Mouse (Mus musculus) heart, embryonic 10.5 days (tissue): ENCODE data around the gene Wfdc15a. TPM values are rescaled to one million over a fixed set of nuclear protein-coding genes. Genes with fewer than 3 reads are reported as not detected.
"Not testable (repeated sequence)": the region's sequence is repeated elsewhere in the genome, so short reads cannot be mapped to it uniquely, and the experiment has no call there.

Experiments used
- DNase-seq: peaks from one replicate; pipeline ENCODE4 v3.0.0-alpha.2; 2017; ENCODE audit warnings: low spot score
- H3K27ac ChIP-seq: fragments of 300-500 bp; sonication (generic); 2 replicates; pipeline ENCODE4 v1.5.1; 2016; ENCODE audit warnings: mild to moderate bottlenecking
- H3K27me3 ChIP-seq: fragments of 300-500 bp; sonication (generic); 2 replicates; pipeline ENCODE4 v1.6.1; 2016; ENCODE audit warnings: mild to moderate bottlenecking; ENCODE audit not compliant: poor library complexity, insufficient read depth, severe bottlenecking
- H3K36me3 ChIP-seq: fragments of 300-500 bp; sonication (generic); 2 replicates; pipeline ENCODE4 v1.6.1; 2016; ENCODE audit warnings: mild to moderate bottlenecking, moderate library complexity
- H3K4me1 ChIP-seq: fragments of 300-500 bp; sonication (generic); 2 replicates; pipeline ENCODE4 v1.6.1; 2016; ENCODE audit warnings: mild to moderate bottlenecking
- H3K4me3 ChIP-seq: fragments of 300-500 bp; sonication (generic); 2 replicates; pipeline ENCODE4 v1.5.1; 2016; ENCODE audit warnings: mild to moderate bottlenecking, moderate library complexity
- H3K9me3 ChIP-seq: fragments of 300-500 bp; sonication (generic); 2 replicates; pipeline ENCODE4 v1.6.1; 2016; ENCODE audit warnings: mild to moderate bottlenecking, moderate library complexity
- WGBS: fragments of 180-500 bp; shearing (Covaris S2); methylation state at CpG from one replicate; pipeline ENCODE4 v1.1.7; 2016; 5-methylcytosine and 5-hydroxymethylcytosine counted together
- polyA plus RNA-seq: library from polyadenylated mRNA; unstranded; fragments of >200 nt; fragmentation: Nextera tagmentation; extraction: Ambion mirVana; gene quantifications from 2 replicates; pipeline ENCODE4 v1.2.1, GENCODE M21; 2016

The Wfdc15a gene
- not detected in 2 replicates for polyA plus RNA-seq

- Histone ChIP-seq H3K4me1 (no peaks in the 10 kb centered on the region), H3K36me3 (no peaks in the 10 kb centered on the region), H3K4me3 (no peak within 1 kb of the TSS), H3K27ac (no peak within 1 kb of the TSS), H3K27me3 (no peaks in the 10 kb centered on the region), H3K9me3 (no peaks in the 10 kb centered on the region)
- DNase-seq: peak; percentile 62
- WGBS: 81% methylated on average over 20 of the region's 20 CpGs
These were observed at the start of gene Wfdc15a for GRCm38 (mm10) chr2:164199626-164200327. Wfdc15a (minus strand) TSS chr2:164200130.

DNA sequence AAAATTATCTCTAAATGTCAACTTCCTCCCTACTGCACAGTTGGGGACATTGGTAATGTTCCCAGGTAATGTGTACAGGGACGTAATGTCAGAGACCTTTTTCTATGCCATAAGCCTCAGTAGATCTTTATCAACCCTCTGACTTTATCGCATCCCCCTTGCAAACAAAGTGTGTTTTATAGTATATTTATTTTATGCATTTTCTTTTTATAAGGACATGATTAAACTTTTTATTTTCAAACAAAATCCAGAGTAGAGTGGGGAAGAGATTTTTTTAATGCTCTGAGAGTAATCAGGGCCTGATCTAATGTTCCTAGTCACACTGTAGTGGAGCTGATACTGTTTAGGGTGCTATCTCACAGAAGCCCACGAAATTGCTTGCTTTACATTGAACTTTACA, 38.4 kb upstream of the Wfdc15a start, which contains the start of gene Svs2:
TSS of gene Svs2 (minus strand) at position 101 of the 400 bp plus-strand sequence.
- no peaks in the 10 kb centered on the region for H3K4me1 ChIP-seq
- DNase-seq: no peak
- H3K9me3 ChIP-seq: no peaks in the 10 kb centered on the region
- H3K27me3 ChIP-seq: no peaks in the 10 kb centered on the region
- no peak within 1 kb of the TSS for H3K4me3 ChIP-seq
- no peaks in the 10 kb centered on the region for H3K36me3 ChIP-seq
- WGBS: 73% methylated on average over 3 of the region's 3 CpGs
- H3K27ac ChIP-seq: no peak within 1 kb of the TSS

DNA sequence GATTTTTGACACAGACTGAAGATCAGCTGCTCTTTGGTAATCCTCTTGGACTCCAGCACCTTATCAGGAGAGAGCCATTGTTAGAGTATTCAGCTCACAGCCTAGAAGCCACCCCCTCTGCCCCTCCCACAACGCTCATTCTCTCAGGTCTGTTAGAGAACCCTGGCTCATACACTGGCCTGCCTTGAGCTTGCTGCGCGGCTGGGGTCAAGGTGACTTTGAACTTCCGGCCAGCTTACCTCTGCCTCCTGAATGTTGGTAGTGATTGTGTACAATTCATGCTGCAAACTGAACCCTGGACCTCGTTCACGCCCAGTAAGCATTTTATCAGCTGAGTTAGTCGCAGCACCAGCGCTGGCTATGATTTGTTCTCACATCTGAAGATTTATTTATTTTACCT, 32.7 kb upstream of the Wfdc15a start:
- DNase-seq: no peak
- H3K4me3 ChIP-seq: no peak overlapping the region

GRCm38 (mm10) chr2:164228361-164229070, 28.6 kb upstream of the Wfdc15a start:
- Histone ChIP-seq H3K36me3 (no peaks in the 10 kb centered on the region), H3K27me3 (no peaks in the 10 kb centered on the region), H3K4me1 (no peaks in the 10 kb centered on the region), H3K9me3 (no peaks in the 10 kb centered on the region), H3K27ac (no peak overlapping the region), H3K4me3 (no peak overlapping the region)
- DNase-seq: no peak
- WGBS: 83% methylated on average over 8 of the region's 8 CpGs

More for the DNA sequence above, 32.7 kb upstream of the Wfdc15a start:
- Histone ChIP-seq H3K27ac (no peak overlapping the region), H3K27me3 (no peaks in the 10 kb centered on the region), H3K9me3 (no peaks in the 10 kb centered on the region), H3K36me3 (no peaks in the 10 kb centered on the region), H3K4me1 (no peaks in the 10 kb centered on the region)
- WGBS: 81% methylated on average over 8 of the region's 8 CpGs

DNA sequence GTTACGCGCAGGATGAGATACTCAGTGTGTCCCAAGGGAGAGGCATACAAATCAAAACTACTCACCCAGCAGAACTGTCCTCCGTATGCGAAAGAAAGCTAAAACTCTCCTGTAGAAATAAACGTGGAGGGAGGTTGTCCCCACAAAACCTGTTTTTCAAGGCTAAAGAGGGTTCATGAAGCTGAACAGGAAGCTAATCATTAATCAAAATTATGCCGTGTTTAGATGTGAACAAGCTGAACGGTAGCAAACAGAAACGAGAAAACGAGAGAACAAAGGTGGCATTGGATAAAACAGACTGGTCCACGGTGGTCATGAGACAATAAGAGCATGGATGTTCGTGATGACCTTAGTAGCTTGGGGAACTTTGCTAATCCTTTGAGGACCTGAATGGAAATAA, 21.6 kb upstream of the Wfdc15a start, which contains the start of gene Wfdc15b:
TSS of gene Wfdc15b (minus strand) at position 139 of the 400 bp plus-strand sequence.
- no peaks in the 10 kb centered on the region for H3K27me3 ChIP-seq

GRCm38 (mm10) chr2:164219295-164219694, 19.4 kb upstream of the Wfdc15a start:
- no peaks in the 10 kb centered on the region for H3K9me3 ChIP-seq
- no peaks in the 10 kb centered on the region for H3K27me3 ChIP-seq
- H3K36me3 ChIP-seq: no peaks in the 10 kb centered on the region
- H3K27ac ChIP-seq: no peak overlapping the region
- WGBS: 84% methylated on average over 9 of the region's 9 CpGs
- no peaks in the 10 kb centered on the region for H3K4me1 ChIP-seq
- no peak overlapping the region for H3K4me3 ChIP-seq
- DNase-seq: no peak

More for the DNA sequence above, 21.6 kb upstream of the Wfdc15a start, which contains the start of gene Wfdc15b:
- Histone ChIP-seq H3K27ac (no peak within 1 kb of the TSS), H3K9me3 (no peaks in the 10 kb centered on the region), H3K4me3 (no peak within 1 kb of the TSS), H3K4me1 (no peaks in the 10 kb centered on the region), H3K36me3 (no peaks in the 10 kb centered on the region)
- no peak for DNase-seq
- WGBS: 79% methylated on average over 11 of the region's 11 CpGs

- Histone ChIP-seq H3K4me3 (no peak overlapping the region), H3K9me3 (no peaks in the 10 kb centered on the region)
These were observed 12.8 kb upstream of the Wfdc15a start for GRCm38 (mm10) chr2:164212711-164213110.

DNA sequence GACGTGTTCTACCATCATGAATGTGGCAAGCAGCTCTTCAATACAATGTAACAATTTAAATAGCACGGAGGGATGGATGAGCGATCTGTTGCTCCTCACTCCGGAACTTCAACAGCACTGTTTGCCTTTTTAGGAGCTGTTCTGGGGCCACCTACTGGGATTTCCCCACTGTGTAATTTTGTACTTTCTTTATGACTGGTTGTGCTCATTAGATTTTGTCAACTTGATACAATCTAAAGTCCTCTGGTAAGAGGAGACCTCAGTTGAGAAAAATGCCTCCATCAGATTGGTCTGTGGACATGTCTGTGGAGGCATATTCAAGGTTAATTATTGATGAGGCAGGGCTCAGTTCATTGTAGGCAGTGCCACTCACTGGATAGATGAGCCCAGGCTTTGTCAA, 11.0 kb upstream of the Wfdc15a start:
- no peaks in the 10 kb centered on the region for H3K4me1 ChIP-seq
- H3K9me3 ChIP-seq: no peaks in the 10 kb centered on the region
- no peak overlapping the region for H3K4me3 ChIP-seq
- no peak overlapping the region for H3K27ac ChIP-seq
- no peaks in the 10 kb centered on the region for H3K36me3 ChIP-seq
- 82% methylated on average over 4 of the region's 4 CpGs for WGBS
- no peak for DNase-seq
- no peaks in the 10 kb centered on the region for H3K27me3 ChIP-seq

More at GRCm38 (mm10) chr2:164212711-164213110, 12.8 kb upstream of the Wfdc15a start:
- no peak for DNase-seq
- no peak overlapping the region for H3K27ac ChIP-seq
- WGBS: 86% methylated on average over 5 of the region's 5 CpGs
- no peaks in the 10 kb centered on the region for H3K4me1 ChIP-seq
- H3K27me3 ChIP-seq: no peaks in the 10 kb centered on the region
- H3K36me3 ChIP-seq: no peaks in the 10 kb centered on the region

- no peaks in the 10 kb centered on the region for H3K9me3 ChIP-seq
- no peaks in the 10 kb centered on the region for H3K4me1 ChIP-seq
- H3K4me3 ChIP-seq: no peak overlapping the region
- WGBS: 70% methylated on average over 4 of the region's 4 CpGs
- H3K27me3 ChIP-seq: no peaks in the 10 kb centered on the region
- DNase-seq: no peak
- H3K36me3 ChIP-seq: no peaks in the 10 kb centered on the region
- H3K27ac ChIP-seq: no peak overlapping the region
These were observed 6.7 kb upstream of the Wfdc15a start for GRCm38 (mm10) chr2:164206676-164207075.

- H3K36me3 ChIP-seq, H3K4me3 ChIP-seq, H3K4me1 ChIP-seq, DNase-seq, H3K9me3 ChIP-seq, H3K27me3 ChIP-seq, H3K27ac ChIP-seq: not testable (repeated sequence)
- WGBS: 88% methylated on average over 10 of the region's 10 CpGs
These were observed 6.1 kb upstream of the Wfdc15a start for GRCm38 (mm10) chr2:164206011-164206410.

GRCm38 (mm10) chr2:164196700-164196990, 3.3 kb downstream of the Wfdc15a start:
- Histone ChIP-seq H3K4me1 (no peaks in the 10 kb centered on the region), H3K36me3 (no peaks in the 10 kb centered on the region), H3K27me3 (no peaks in the 10 kb centered on the region), H3K4me3 (no peak overlapping the region), H3K9me3 (no peaks in the 10 kb centered on the region), H3K27ac (no peak overlapping the region)
- peak; percentile 42 for DNase-seq
- WGBS: 85% methylated on average over 5 of the region's 5 CpGs

GRCm38 (mm10) chr2:164195971-164196699, 3.8 kb downstream of the Wfdc15a start:
- DNase-seq: peak; percentile 62
- Histone ChIP-seq H3K4me1 (no peaks in the 10 kb centered on the region), H3K9me3 (no peaks in the 10 kb centered on the region), H3K36me3 (no peaks in the 10 kb centered on the region), H3K4me3 (no peak overlapping the region), H3K27me3 (no peaks in the 10 kb centered on the region), H3K27ac (no peak overlapping the region)
- 81% methylated on average over 5 of the region's 5 CpGs for WGBS
